Mouse (Mus musculus): Measurements from ENCODE around the gene Arhgap15. TPM values are rescaled to one million over a fixed set of nuclear protein-coding genes. Genes with fewer than 3 reads are reported as not detected.
A peak's percentile ranks its signal among the peaks of the same experiment; 100 is the strongest.

Arhgap15 gene
- total and polyA plus RNA-seq, 3 experiments: 16.6 to 40.3 (median 19.8) TPM

GRCm38 (mm10) chr2:44103321-44103720, 354.7 kb downstream of the Arhgap15 start:
- Histone ChIP-seq H3K9me3 (replicated peaks; ENCODE audit: low read length) (no peaks in the 10 kb centered on the region), H3K79me2 (replicated peaks; ENCODE audit: control insufficient read depth, extremely low read depth, insufficient read depth, poor library complexity, severe bottlenecking) (no peaks in the 10 kb centered on the region), H3K4me1 (ENCODE audit: control insufficient read depth in 1 of 2, insufficient read depth in 2 of 2) (no peaks in the 10 kb centered on the region), H3K27me3 (replicated peaks) (no peaks in the 10 kb centered on the region), H3K4me3 (replicated peaks in 1 of 3; ENCODE audit: low read depth in 2 of 3, low read length in 2 of 3, poor library complexity in 1 of 3) (no peak overlapping the region), H3K27ac (ENCODE audit: insufficient read depth, low read depth) (no peak overlapping the region), H3K9ac (ENCODE audit: insufficient read depth, low read depth) (no peak overlapping the region), H3K36me3 (replicated peaks in 1 of 2; ENCODE audit: control insufficient read depth in 1 of 2, insufficient read depth in 1 of 2, low read length in 1 of 2) (peaks cover 0 to 5% of the 10 kb centered on the region in 2 experiments), H3K4me2 (ENCODE audit: insufficient read depth, low read depth, poor library complexity, severe bottlenecking) (no peak overlapping the region)
- dilution Hi-C loops (cut with MboI; ENCODE audit: extremely low pct_ligation_motif_present, extremely low pct_unique_long_range_greater_than_20kb, low sequenced_read_pairs) (no loop called here), in situ Hi-C loops (cut with MboI; ENCODE audit: low pct_ligation_motif_present, low pct_unique_long_range_greater_than_20kb, low sequenced_read_pairs) (no loop called here)
- DNase-seq (ENCODE audit: extremely low read depth): no peak
- TF ChIP-seq ZC3H11A (IDR thresholded peaks at IDR 0.05; ENCODE audit: low read depth, low read length): no peak
- no peak for TF ChIP-seq POLR2AphosphoS2 (IDR thresholded peaks at IDR 0.05; ENCODE audit: low read depth, low read length)
- no peak for TF ChIP-seq UBTF (IDR thresholded peaks at IDR 0.05; ENCODE audit: low read depth, low read length)
- no peak for TF ChIP-seq PAX5 (IDR thresholded peaks at IDR 0.05; ENCODE audit: low read length)
- TF ChIP-seq E2F4 (IDR thresholded peaks at IDR 0.05; ENCODE audit: insufficient replicate concordance, low read depth, low read length): no peak
- no peak for TF ChIP-seq CTCF (conservative IDR thresholded peaks at IDR 0.05 in 1 of 2, IDR thresholded peaks at IDR 0.05 in 1 of 2; ENCODE audit: low read depth in 2 of 2, low read length in 2 of 2)
- no peak for TF ChIP-seq TCF12 (IDR thresholded peaks at IDR 0.05; ENCODE audit: low read depth, low read length)

- in situ Hi-C loops (cut with MboI; ENCODE audit: low pct_ligation_motif_present, low pct_unique_long_range_greater_than_20kb, low sequenced_read_pairs) (no loop called here), dilution Hi-C loops (cut with MboI; ENCODE audit: extremely low pct_ligation_motif_present, extremely low pct_unique_long_range_greater_than_20kb, low sequenced_read_pairs) (no loop called here)
- H3K79me2 ChIP-seq (replicated peaks; ENCODE audit: control insufficient read depth, extremely low read depth, insufficient read depth, poor library complexity, severe bottlenecking): no peaks in the 10 kb centered on the region
- no peak for DNase-seq (ENCODE audit: extremely low read depth)
- H3K9ac ChIP-seq (ENCODE audit: insufficient read depth, low read depth): no peak overlapping the region
- no peak overlapping the region for H3K4me2 ChIP-seq (ENCODE audit: insufficient read depth, low read depth, poor library complexity, severe bottlenecking)
- H3K9me3 ChIP-seq (replicated peaks; ENCODE audit: low read length): no peaks in the 10 kb centered on the region
- peaks cover 0 to 5% of the 10 kb centered on the region in 2 experiments for H3K36me3 ChIP-seq (replicated peaks in 1 of 2; ENCODE audit: control insufficient read depth in 1 of 2, insufficient read depth in 1 of 2, low read length in 1 of 2)
- no peaks in the 10 kb centered on the region for H3K4me1 ChIP-seq (ENCODE audit: control insufficient read depth in 1 of 2, insufficient read depth in 2 of 2)
- no peak overlapping the region for H3K4me3 ChIP-seq (replicated peaks in 1 of 3; ENCODE audit: low read depth in 2 of 3, low read length in 2 of 3, poor library complexity in 1 of 3)
- peak; percentile 18; the same call in 1 of the 2 replicates for TF ChIP-seq SMC3 (IDR thresholded peaks at IDR 0.05; ENCODE audit: low read depth, low read length)
- TF ChIP-seq CTCF (conservative IDR thresholded peaks at IDR 0.05 in 1 of 2, IDR thresholded peaks at IDR 0.05 in 1 of 2; ENCODE audit: low read depth in 2 of 2, low read length in 2 of 2): 0 out of 4 replicates have a peak, but pooled peaks of 1 of the 2 experiments have one; percentile 16
- peak; percentile 10 for TF ChIP-seq RAD21 (IDR thresholded peaks at IDR 0.05; ENCODE audit: low read depth, low read length)
- no peak for TF ChIP-seq GABPA (IDR thresholded peaks at IDR 0.05; ENCODE audit: insufficient replicate concordance, low read depth, low read length)
- no peak overlapping the region for H3K27ac ChIP-seq (ENCODE audit: insufficient read depth, low read depth)
- H3K27me3 ChIP-seq (replicated peaks): no peaks in the 10 kb centered on the region
Observed at GRCm38 (mm10) chr2:44103742-44104141, 355.1 kb downstream of the Arhgap15 start.

GRCm38 (mm10) chr2:44104282-44105197, 355.9 kb downstream of the Arhgap15 start:
- no peaks in the 10 kb centered on the region for H3K4me1 ChIP-seq (ENCODE audit: control insufficient read depth in 1 of 2, insufficient read depth in 2 of 2)
- no peaks in the 10 kb centered on the region for H3K9me3 ChIP-seq (replicated peaks; ENCODE audit: low read length)
- H3K79me2 ChIP-seq (replicated peaks; ENCODE audit: control insufficient read depth, extremely low read depth, insufficient read depth, poor library complexity, severe bottlenecking): no peaks in the 10 kb centered on the region
- H3K36me3 ChIP-seq (replicated peaks in 1 of 2; ENCODE audit: control insufficient read depth in 1 of 2, insufficient read depth in 1 of 2, low read length in 1 of 2): peaks cover 0 to 5% of the 10 kb centered on the region in 2 experiments
- H3K9ac ChIP-seq (ENCODE audit: insufficient read depth, low read depth): no peak overlapping the region
- H3K4me3 ChIP-seq (replicated peaks in 1 of 3; ENCODE audit: low read depth in 2 of 3, low read length in 2 of 3, poor library complexity in 1 of 3): no peak overlapping the region
- in situ Hi-C loops (cut with MboI; ENCODE audit: low pct_ligation_motif_present, low pct_unique_long_range_greater_than_20kb, low sequenced_read_pairs) (no loop called here), dilution Hi-C loops (cut with MboI; ENCODE audit: extremely low pct_ligation_motif_present, extremely low pct_unique_long_range_greater_than_20kb, low sequenced_read_pairs) (no loop called here)
- DNase-seq (ENCODE audit: extremely low read depth): no peak
- no peak overlapping the region for H3K27ac ChIP-seq (ENCODE audit: insufficient read depth, low read depth)
- H3K27me3 ChIP-seq (replicated peaks): no peaks in the 10 kb centered on the region
- no peak for TF ChIP-seq ETS1 (conservative IDR thresholded peaks at IDR 0.05; ENCODE audit: low read depth, low read length)
- no peak for TF ChIP-seq KAT2A (IDR thresholded peaks at IDR 0.05; ENCODE audit: insufficient replicate concordance, low read length)
- no peak for TF ChIP-seq HCFC1 (IDR thresholded peaks at IDR 0.05; ENCODE audit: low read depth, low read length)
- no peak for TF ChIP-seq ZNF384 (IDR thresholded peaks at IDR 0.05; ENCODE audit: low read depth, low read length)
- TF ChIP-seq MAFK (IDR thresholded peaks at IDR 0.05; ENCODE audit: insufficient replicate concordance, low read length): no peak
- no peak for TF ChIP-seq GABPA (IDR thresholded peaks at IDR 0.05; ENCODE audit: insufficient replicate concordance, low read depth, low read length)
- TF ChIP-seq IRF4 (IDR thresholded peaks at IDR 0.05; ENCODE audit: low read depth, low read length): no peak
- TF ChIP-seq MEF2A (IDR thresholded peaks at IDR 0.05; ENCODE audit: borderline replicate concordance, low read depth, low read length): no peak
- H3K4me2 ChIP-seq (ENCODE audit: insufficient read depth, low read depth, poor library complexity, severe bottlenecking): no peak overlapping the region

All from CH12.LX (cell line).